Mouse (Mus musculus): ENCODE measurements around the gene Arfgef2.

The Arfgef2 gene

DNA sequence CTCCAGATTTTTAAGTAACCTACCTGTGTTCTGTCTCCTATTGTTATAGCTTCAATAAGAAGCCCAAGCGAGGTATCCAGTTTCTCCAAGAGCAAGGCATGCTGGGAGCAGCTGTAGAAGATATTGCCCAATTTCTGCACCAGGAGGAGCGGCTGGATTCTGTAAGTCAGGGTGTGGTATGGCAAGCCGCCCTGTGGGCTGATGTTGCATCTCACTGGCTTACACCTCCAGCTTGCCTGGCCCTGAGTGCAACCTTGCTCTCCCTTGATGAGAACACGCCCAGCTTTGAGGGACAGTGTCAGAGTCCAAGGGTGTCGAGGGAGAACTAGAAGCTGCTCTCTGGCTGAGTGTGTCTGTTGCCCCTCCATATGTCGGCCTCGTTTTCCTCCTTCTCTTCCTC, 53.8 kb downstream of the Arfgef2 start:
- DNase-seq (ENCODE audit: low read depth) = peak; percentile 47

GRCm38 (mm10) chr2:166862505-166862904, 57.1 kb downstream of the Arfgef2 start:
- DNase-seq (ENCODE audit: low read depth) = no peak

DNA sequence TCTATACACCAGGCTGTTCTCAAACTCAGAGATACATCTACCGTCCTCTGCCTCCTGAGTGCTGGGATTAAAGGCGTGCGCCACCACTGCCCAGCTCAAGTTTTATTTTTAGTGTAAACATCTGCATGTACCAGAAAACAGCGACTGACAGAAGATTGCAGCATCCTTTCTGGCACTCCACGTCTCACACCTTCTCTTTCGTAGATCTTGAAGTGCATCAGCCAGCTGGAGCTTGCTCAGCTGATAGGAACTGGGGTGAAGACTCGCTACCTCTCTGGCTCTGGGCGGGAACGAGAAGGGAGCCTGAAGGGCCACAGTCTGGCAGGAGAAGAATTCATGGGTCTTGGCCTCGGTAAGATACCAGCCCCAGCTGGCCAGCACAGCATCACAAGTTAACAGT, 60.1 kb downstream of the Arfgef2 start:
- no peak for DNase-seq (ENCODE audit: low read depth)

- no peak for DNase-seq (ENCODE audit: low read depth)
Measured at GRCm38 (mm10) chr2:166870271-166870865, 65.0 kb downstream of the Arfgef2 start.

- DNase-seq (ENCODE audit: low read depth) = no peak
Measured at GRCm38 (mm10) chr2:166870899-166871298, 65.5 kb downstream of the Arfgef2 start.

GRCm38 (mm10) chr2:166874675-166875280, 69.4 kb downstream of the Arfgef2 start:
- no peak for DNase-seq (ENCODE audit: low read depth)

- DNase-seq (ENCODE audit: low read depth) = no peak
Measured at GRCm38 (mm10) chr2:166875561-166875960, 70.2 kb downstream of the Arfgef2 start.

DNA sequence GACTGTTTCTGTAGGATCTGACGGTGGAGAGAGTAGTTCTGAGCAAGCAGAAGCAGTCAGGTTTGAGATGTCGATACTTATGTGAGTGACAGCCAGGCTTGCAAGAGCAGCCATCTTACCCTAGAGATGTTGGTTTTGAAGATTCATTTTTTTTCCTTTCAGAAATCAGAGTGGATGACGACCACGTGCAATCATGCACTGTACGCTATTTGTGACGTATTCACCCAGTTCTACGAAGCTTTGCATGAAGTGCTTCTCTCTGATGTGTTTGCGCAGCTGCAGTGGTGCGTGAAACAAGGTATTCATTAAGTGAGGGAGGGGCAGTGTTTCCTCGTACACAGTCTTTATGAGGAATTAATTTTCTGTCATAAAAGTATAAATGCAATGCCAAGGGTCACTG, 70.9 kb downstream of the Arfgef2 start:
- DNase-seq (ENCODE audit: low read depth) = no peak

DNA sequence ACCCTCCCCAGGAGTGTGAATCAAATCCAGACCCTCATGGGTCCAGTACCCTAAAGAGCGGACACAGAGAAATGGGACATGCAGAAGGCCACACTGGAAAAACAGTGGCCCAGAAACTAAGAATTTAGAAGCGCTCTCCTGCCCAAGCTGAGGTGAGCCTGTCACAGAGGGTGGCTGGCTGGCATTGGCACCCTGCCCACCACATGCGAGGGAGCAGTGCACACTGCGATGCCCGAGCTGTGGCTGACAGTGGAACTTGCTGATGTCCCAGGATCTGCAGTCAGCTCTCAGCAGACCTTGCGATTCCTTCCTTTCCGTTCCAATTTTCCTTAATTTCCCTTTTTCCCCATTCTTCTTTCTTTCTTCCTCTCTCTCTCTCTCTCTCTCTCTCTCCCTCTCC, 79.7 kb downstream of the Arfgef2 start:
- DNase-seq (ENCODE audit: low read depth) = no peak

DNA sequence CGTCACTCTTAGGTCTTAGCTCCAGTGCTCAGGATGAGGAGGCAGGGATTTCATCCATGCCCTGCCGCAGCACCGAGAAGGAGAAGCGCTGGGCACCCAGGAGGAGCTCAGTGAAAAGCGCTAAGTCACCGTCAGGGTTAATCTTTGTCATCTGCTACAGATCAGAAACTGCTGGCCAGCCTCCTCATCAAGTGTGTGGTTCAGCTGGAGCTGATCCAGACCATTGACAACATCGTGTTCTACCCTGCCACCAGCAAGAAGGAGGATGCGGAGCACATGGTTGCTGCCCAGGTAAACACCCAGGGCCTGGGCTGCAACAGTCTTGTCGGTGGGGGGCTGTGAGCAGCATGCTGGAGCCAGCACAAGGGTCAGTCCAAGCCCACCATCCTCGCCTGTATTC, 80.2 kb downstream of the Arfgef2 start:
- DNase-seq (ENCODE audit: low read depth) = peak; percentile 34

- DNase-seq (ENCODE audit: low read depth) = no peak
Measured at GRCm38 (mm10) chr2:166886231-166886630, 80.8 kb downstream of the Arfgef2 start.

GRCm38 (mm10) chr2:166887816-166888215, 82.4 kb downstream of the Arfgef2 start:
- DNase-seq (ENCODE audit: low read depth) = no peak

GRCm38 (mm10) chr2:166891366-166891880, 86.0 kb downstream of the Arfgef2 start:
- DNase-seq (ENCODE audit: low read depth) = no peak

GRCm38 (mm10) chr2:166892158-166892680, 86.8 kb downstream of the Arfgef2 start:
- DNase-seq (ENCODE audit: low read depth) = no peak

- DNase-seq (ENCODE audit: low read depth) = no peak
Measured at GRCm38 (mm10) chr2:166893036-166893435, 87.6 kb downstream of the Arfgef2 start.

DNA sequence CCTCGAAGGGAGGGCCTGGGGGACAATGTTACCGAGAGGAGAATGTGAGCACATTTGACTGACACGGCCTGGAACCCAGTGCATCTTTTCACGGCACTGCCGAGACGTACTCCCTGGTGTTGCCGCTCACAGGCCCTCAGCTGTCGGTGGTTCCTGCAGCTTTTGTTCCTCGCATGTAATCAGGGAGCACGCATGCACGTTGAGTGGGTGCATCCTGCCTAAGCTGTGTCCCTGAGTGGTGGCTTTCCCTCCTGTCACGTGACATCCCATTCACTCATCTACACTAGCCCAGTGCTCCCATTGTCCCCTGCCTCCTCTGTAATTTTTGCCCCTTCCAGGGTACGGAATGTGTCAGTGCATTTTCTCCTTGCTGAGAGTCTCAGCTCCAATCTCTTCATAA, 91.0 kb downstream of the Arfgef2 start:
- no peak for DNase-seq (ENCODE audit: low read depth)

- DNase-seq (ENCODE audit: low read depth) = no peak
Measured at GRCm38 (mm10) chr2:166896974-166897373, 91.6 kb downstream of the Arfgef2 start.

- peak; percentile 41 for DNase-seq (ENCODE audit: low read depth)
Measured at GRCm38 (mm10) chr2:166899161-166899560, 93.8 kb downstream of the Arfgef2 start.

DNA sequence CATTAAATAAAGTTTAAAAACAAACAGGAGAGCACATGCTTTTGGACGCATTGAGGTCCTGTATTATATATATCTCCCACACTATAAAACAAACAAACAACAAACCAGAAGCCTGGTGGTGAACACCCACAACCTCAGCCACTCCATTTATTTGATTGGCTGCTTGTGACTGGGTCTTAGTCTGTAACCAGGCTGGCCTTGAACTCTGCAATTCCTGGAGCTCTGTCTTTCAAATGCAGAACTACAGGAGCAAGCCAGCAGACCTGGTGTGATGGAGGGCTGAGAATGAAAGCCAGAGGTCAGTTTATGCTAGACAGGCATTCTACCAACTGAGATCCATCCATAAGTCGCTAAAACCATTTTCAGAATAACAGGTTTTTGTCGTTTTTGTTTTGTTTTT, 94.4 kb downstream of the Arfgef2 start:
- DNase-seq (ENCODE audit: low read depth) = no peak

GRCm38 (mm10) chr2:166900792-166901505, 95.6 kb downstream of the Arfgef2 start:
- peak; percentile 44 for DNase-seq (ENCODE audit: low read depth)

DNA sequence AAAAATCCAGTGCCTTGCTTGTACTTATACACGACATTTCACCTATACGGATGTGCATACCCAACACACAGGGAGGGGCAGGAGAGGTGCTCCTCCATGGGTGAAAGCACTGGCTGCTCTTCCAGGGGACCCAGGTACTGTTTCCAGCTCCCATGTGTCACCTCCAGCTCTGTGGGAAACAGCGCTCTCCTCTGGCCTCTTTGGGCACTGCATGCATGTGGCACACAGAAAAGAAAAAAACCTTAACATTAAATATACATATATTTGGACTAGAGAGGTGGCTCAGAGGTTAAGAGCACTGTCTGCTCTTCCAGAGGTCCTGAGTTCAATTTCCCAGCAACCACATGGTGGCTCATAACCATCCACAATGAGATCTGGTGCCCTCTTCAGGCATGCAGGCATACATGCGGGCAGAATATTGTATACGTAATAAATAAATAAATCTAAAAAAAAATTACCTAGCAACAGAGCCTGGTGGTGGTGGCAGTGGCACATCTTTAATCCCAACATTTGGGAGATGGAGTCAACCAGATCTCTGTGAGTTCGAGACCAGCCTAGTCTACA, 98.4 kb downstream of the Arfgef2 start:
- DNase-seq (ENCODE audit: low read depth) = peak; percentile 41

- peak; percentile 97 for DNase-seq (ENCODE audit: low read depth)
Measured at GRCm38 (mm10) chr2:166905711-166906522, 100.5 kb downstream of the Arfgef2 start, which contains the start of gene Cse1l. Gene Cse1l, plus strand, starts transcription at chr2:166906040.
